12 mouse cellular contexts compared by ENCODE assay signal in genomic region chr6:124436245-124436644, GRCm38 (mm10). TPM values are rescaled to one million over a fixed set of nuclear protein-coding genes. Genes with fewer than 3 reads are reported as not detected.
"Had no signal": no experiment of that assay in that cellular context is flagged by ENCODE, and none has a peak within 500 bp of the region (broad histone marks: within the 10 kb centered on the region; RNA-seq: fewer than 3 reads in every experiment).

No protein-coding gene starts in this region.

- DNase-seq: kidney, postnatal 10 days; kidney, postnatal 36 days; layer of hippocampus, postnatal 36 days; liver, embryonic 13.5 days; lung, adult 2 months; lung, postnatal 14 days; lung, postnatal 4 days; midbrain, embryonic 14.5 days; thymus, adult 18-20 months; thymus, postnatal 36 days had no signal

- H3K36me3 ChIP-seq: liver, embryonic 13.5 days had no signal

- H3K4me3 ChIP-seq: left cerebral cortex, adult 2 months; liver, embryonic 13.5 days had no signal

- H3K27ac ChIP-seq: left cerebral cortex, adult 2 months; liver, embryonic 13.5 days had no signal

- H3K4me1 ChIP-seq: liver, embryonic 13.5 days had no signal

- H3K27me3 ChIP-seq: liver, embryonic 13.5 days had no signal

- H3K9me3 ChIP-seq: liver, embryonic 13.5 days had no signal

- H3K9ac ChIP-seq: liver, embryonic 13.5 days had no signal

RNA-seq across cellular contexts. Expression of gene C1rl, which starts 56.7 kb away (rescaled TPM):
- total RNA-seq: midbrain, postnatal 0 days had no signal
